Mouse (Mus musculus) skeletal muscle tissue, adult 2 months (tissue): ENCODE measurements around the gene Ttc24.

Source experiments
- DNase-seq: peaks from one replicate; pipeline ENCODE4 v3.0.0-alpha.2; 2012; ENCODE audit warnings: low read depth, low spot score

Gene Ttc24

GRCm38 (mm10) chr3:88078204-88078603 lies at the start of gene Ttc24:
Gene Ttc24, minus strand, starts transcription at chr3:88078304.
- DNase-seq = no peak

- no peak for DNase-seq
Measured at GRCm38 (mm10) chr3:88127636-88128035, 49.5 kb upstream of the Ttc24 start.

GRCm38 (mm10) chr3:88126181-88126580 lies 48.1 kb upstream of the Ttc24 start:
- DNase-seq = no peak

GRCm38 (mm10) chr3:88125195-88125594 lies 47.1 kb upstream of the Ttc24 start:
- DNase-seq = no peak

- no peak for DNase-seq
Measured at GRCm38 (mm10) chr3:88121164-88122131, 43.3 kb upstream of the Ttc24 start.

GRCm38 (mm10) chr3:88120117-88120651 lies 42.1 kb upstream of the Ttc24 start:
- DNase-seq = peak; percentile 65

GRCm38 (mm10) chr3:88114396-88114795 lies 36.3 kb upstream of the Ttc24 start:
- no peak for DNase-seq

- no peak for DNase-seq
Measured at GRCm38 (mm10) chr3:88109126-88109525, 31.0 kb upstream of the Ttc24 start.

GRCm38 (mm10) chr3:88106126-88106525 lies 28.0 kb upstream of the Ttc24 start:
- DNase-seq = no peak

GRCm38 (mm10) chr3:88102611-88103010 lies 24.5 kb upstream of the Ttc24 start:
- no peak for DNase-seq

GRCm38 (mm10) chr3:88102196-88102595 lies 24.1 kb upstream of the Ttc24 start:
- no peak for DNase-seq

GRCm38 (mm10) chr3:88101736-88102135 lies 23.6 kb upstream of the Ttc24 start:
- DNase-seq = no peak

GRCm38 (mm10) chr3:88100251-88100650 lies 22.1 kb upstream of the Ttc24 start:
- DNase-seq = no peak

- DNase-seq = no peak
Measured at GRCm38 (mm10) chr3:88097666-88098065, 19.6 kb upstream of the Ttc24 start.

- DNase-seq = no peak
Measured at GRCm38 (mm10) chr3:88094126-88094525, 16.0 kb upstream of the Ttc24 start.

- no peak for DNase-seq
Measured at GRCm38 (mm10) chr3:88090616-88091015, 12.5 kb upstream of the Ttc24 start.

- peak; percentile 51 for DNase-seq
Measured at GRCm38 (mm10) chr3:88090106-88090505, 12.0 kb upstream of the Ttc24 start.

- DNase-seq = no peak
Measured at GRCm38 (mm10) chr3:88087688-88088087, 9.6 kb upstream of the Ttc24 start.

- DNase-seq = no peak
Measured at GRCm38 (mm10) chr3:88085459-88085858, 7.4 kb upstream of the Ttc24 start.

- no peak for DNase-seq
Measured at GRCm38 (mm10) chr3:88084001-88084400, 5.9 kb upstream of the Ttc24 start.

- peak; percentile 34 for DNase-seq
Measured at GRCm38 (mm10) chr3:88082663-88083062, 4.6 kb upstream of the Ttc24 start.

GRCm38 (mm10) chr3:88082224-88082618 lies 4.1 kb upstream of the Ttc24 start:
- DNase-seq = no peak
